Mouse (Mus musculus) heart, embryonic 13.5 days (tissue): ENCODE measurements at regions not wholly inside any gene's neighbourhood (a gene's known extent, or its start where the extent isn't known, plus 50 kb on each side); places are given as distances from the start of the nearest gene placed in this dataset.

Source experiments
- ATAC-seq: fragments of 200-750 bp; cut with Nextera tagmentation; 2 replicates; pipeline ENCODE4 v1.8.0; 2017; ENCODE audit warnings: moderate TSS enrichment; ENCODE audit not compliant: insufficient number of reproducible peaks, low FRiP score, low TSS enrichment; ENCODE audit errors: extremely low read depth
- H3K27ac ChIP-seq: fragments of 300-500 bp; sonication (generic); replicated peaks from 2 replicates; pipeline ENCODE4 v1.5.1; 2015; ENCODE audit warnings: moderate library complexity, mild to moderate bottlenecking, inconsistent platforms
- H3K27me3 ChIP-seq: fragments of 300-500 bp; sonication (generic); replicated peaks from 2 replicates; pipeline ENCODE4 v1.6.1; 2015; ENCODE audit warnings: mild to moderate bottlenecking, inconsistent platforms
- H3K36me3 ChIP-seq: fragments of 300-500 bp; sonication (generic); 2 replicates; pipeline ENCODE4 v1.6.1; 2015; ENCODE audit warnings: mild to moderate bottlenecking, inconsistent platforms
- H3K4me1 ChIP-seq: fragments of 300-500 bp; sonication (generic); 2 replicates; pipeline ENCODE4 v1.6.1; 2015; ENCODE audit warnings: inconsistent platforms
- H3K4me2 ChIP-seq: fragments of 300-500 bp; sonication (generic); 2 replicates; pipeline ENCODE4 v1.6.1; 2015; ENCODE audit warnings: inconsistent platforms, mild to moderate bottlenecking, moderate library complexity
- H3K4me3 ChIP-seq: fragments of 300-500 bp; sonication (generic); 2 replicates; pipeline ENCODE4 v1.5.1; 2015; ENCODE audit warnings: moderate library complexity, mild to moderate bottlenecking, inconsistent platforms
- H3K9ac ChIP-seq: fragments of 300-500 bp; sonication (generic); 2 replicates; pipeline ENCODE4 v1.6.1; 2015; ENCODE audit warnings: inconsistent platforms, mild to moderate bottlenecking, moderate library complexity
- H3K9me3 ChIP-seq: fragments of 300-500 bp; sonication (generic); 2 replicates; pipeline ENCODE4 v1.6.1; 2016; ENCODE audit warnings: inconsistent platforms
- WGBS: fragments of 180-500 bp; shearing (Covaris S2); methylation state at CpG from one replicate; pipeline ENCODE4 v1.1.7; 2015; ENCODE audit warnings: mixed read lengths; 5-methylcytosine and 5-hydroxymethylcytosine counted together

- WGBS = 84% methylated on average over 8 of the region's 8 CpGs
- Histone ChIP-seq H3K9ac (no peak overlapping the region), H3K4me1 (no peaks in the 10 kb centered on the region), H3K9me3 (no peaks in the 10 kb centered on the region), H3K36me3 (no peaks in the 10 kb centered on the region), H3K4me3 (no peak overlapping the region), H3K27me3 (no peaks in the 10 kb centered on the region), H3K27ac (no peak overlapping the region), H3K4me2 (no peak overlapping the region)
- ATAC-seq = no peak
Observed at GRCm38 (mm10) chr1:75778889-75779288, 232.8 kb downstream of the Slc4a3 start.

GRCm38 (mm10) chr1:75783206-75783605 is 237.1 kb downstream of the Slc4a3 start:
- Histone ChIP-seq H3K4me3 (no peak overlapping the region), H3K9ac (no peak overlapping the region), H3K27ac (no peak overlapping the region), H3K9me3 (no peaks in the 10 kb centered on the region), H3K27me3 (no peaks in the 10 kb centered on the region), H3K4me2 (no peak overlapping the region), H3K36me3 (no peaks in the 10 kb centered on the region), H3K4me1 (no peaks in the 10 kb centered on the region)
- WGBS = 75% methylated on average over 2 of the region's 2 CpGs
- no peak for ATAC-seq

DNA sequence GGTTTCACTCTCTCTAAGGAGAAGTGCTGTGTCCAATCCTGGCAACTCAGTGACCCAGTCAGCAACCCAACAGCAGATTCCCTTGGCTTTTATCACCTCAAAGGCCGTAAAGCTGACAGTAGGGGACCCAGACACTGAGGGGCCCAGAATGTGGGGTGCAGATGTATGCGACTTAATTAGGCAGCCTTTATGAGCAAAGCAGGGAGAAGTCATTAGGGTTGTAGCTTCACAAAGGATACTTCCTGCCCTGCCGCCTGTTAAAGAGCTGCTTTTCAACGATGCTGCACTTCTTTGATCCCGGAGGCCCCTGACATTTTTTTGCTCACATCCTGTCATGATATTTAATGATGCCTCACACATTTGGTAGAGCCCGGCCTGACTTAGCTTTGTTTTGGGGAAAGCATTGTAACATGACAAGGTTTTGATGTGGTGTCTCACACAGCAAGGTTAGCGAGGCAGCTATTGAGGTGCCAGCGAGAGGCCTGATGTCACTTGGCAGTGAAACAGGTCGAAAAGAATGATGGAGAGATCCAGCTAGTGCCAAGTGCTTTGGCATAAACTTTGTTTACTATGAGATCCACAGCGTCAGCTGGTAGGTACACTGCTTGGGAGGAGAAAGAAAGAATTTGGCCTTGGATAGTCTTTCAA is 240.2 kb downstream of the Slc4a3 start:
- ATAC-seq = no peak
- Histone ChIP-seq H3K36me3 (no peaks in the 10 kb centered on the region), H3K27ac (no peak overlapping the region), H3K4me3 (no peak overlapping the region), H3K9ac (no peak overlapping the region), H3K4me2 (no peak overlapping the region), H3K4me1 (no peaks in the 10 kb centered on the region), H3K27me3 (no peaks in the 10 kb centered on the region; the same call in 1 of the 2 replicates), H3K9me3 (no peaks in the 10 kb centered on the region)
- WGBS = 56% methylated on average over 10 of the region's 10 CpGs

DNA sequence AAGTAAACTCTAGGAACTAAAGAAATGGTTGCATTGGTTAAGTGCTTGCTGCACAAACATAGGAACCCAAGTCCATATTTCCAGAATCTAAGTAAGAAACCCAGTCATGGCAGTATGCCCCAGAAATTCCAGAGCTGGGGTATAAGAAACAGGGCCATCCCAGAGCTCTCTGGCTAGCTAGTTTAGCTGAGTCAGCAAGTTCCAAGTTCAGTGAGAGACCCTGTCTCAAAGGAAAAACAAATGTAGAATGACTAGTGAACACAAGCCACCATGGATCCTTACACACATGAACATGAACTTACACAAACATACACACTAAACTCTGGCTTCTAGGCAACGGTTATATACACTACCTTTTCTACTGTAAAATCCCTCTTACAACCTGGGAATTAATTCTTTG is 245.4 kb downstream of the Slc4a3 start:
- Histone ChIP-seq H3K36me3 (no peaks in the 10 kb centered on the region), H3K9me3 (peaks cover 3% of the 10 kb centered on the region; the same call in 1 of the 2 replicates), H3K27ac (no peak overlapping the region), H3K4me1 (peaks cover 6% of the 10 kb centered on the region; the same call in 1 of the 2 replicates), H3K27me3 (no peaks in the 10 kb centered on the region; the same call in 1 of the 2 replicates), H3K9ac (no peak overlapping the region), H3K4me2 (no peak overlapping the region), H3K4me3 (no peak overlapping the region)
- 68% methylated on average over 1 of the region's 1 CpGs for WGBS
- no peak for ATAC-seq

DNA sequence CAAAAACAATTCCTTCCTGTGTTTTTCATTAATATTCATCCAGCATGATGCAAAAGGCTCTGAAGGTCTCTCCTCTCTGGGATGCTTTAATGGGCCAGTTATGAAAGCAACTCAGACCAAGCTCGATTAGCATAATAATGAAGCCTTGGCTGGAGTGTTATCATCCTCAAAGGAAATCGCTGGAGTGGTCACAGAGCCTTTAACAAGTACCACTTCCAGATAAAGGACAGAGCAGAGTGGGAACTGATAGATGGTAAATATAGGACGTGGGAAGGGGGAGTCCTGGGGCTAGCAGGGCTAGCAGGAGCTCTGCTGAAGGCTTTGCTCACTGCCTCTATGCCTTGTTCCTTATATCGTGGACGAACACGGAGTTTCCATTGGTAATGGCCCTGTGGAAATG is 251.7 kb downstream of the Slc4a3 start:
- no peaks in the 10 kb centered on the region for H3K36me3 ChIP-seq
- peaks cover 25% of the 10 kb centered on the region for H3K4me1 ChIP-seq
- 25% methylated on average over 6 of the region's 6 CpGs for WGBS
- 0 out of 2 replicates have a peak, but pooled peaks cover 2% of the 10 kb centered on the region for H3K27me3 ChIP-seq
- no peak overlapping the region for H3K4me2 ChIP-seq
- H3K4me3 ChIP-seq = no peak overlapping the region
- ATAC-seq = no peak
- no peak overlapping the region for H3K9ac ChIP-seq
- H3K27ac ChIP-seq = no peak overlapping the region
- H3K9me3 ChIP-seq = peaks cover 2% of the 10 kb centered on the region; the same call in 1 of the 2 replicates

DNA sequence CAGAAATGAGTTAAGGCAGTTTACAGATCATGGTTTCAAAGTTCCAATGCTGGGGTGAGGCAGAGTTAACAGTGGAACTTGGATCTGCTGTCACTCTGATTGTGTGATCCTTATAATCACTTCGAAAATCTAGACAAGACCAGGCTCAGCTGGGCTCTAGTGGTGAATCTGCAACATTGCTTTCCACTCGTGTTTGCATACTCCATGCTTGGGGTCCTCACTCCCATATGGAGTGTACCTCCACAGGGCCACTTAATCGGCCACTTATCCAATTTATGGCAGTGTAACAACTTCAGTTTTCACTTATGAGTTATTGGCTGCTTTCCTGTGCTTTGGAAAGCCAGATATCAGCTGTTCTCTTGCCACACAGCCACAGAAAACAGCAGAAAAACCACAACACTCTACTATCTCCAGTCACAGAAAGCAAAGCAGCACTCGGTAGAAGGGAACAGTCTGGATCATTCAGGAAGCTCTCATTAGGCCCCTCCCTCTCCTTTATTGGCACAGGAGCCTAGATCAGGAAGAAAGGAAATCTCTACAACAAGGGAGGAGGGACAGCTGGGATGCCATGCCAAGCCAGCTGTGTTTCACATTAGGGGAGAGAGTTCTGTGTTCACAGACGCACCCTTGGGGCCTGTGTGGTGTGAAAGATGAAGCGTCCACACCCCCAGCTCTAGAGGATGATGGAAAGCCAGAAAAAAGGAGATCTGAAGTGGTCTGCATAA is 252.5 kb downstream of the Slc4a3 start:
- peaks cover 25% of the 10 kb centered on the region for H3K4me1 ChIP-seq
- H3K4me2 ChIP-seq = no peak overlapping the region
- no peaks in the 10 kb centered on the region for H3K9me3 ChIP-seq
- H3K4me3 ChIP-seq = no peak overlapping the region
- WGBS = 49% methylated on average over 6 of the region's 6 CpGs
- no peak overlapping the region for H3K27ac ChIP-seq
- no peak overlapping the region for H3K9ac ChIP-seq
- H3K27me3 ChIP-seq = 0 out of 2 replicates have a peak, but pooled peaks cover 2% of the 10 kb centered on the region
- ATAC-seq = no peak
- no peaks in the 10 kb centered on the region for H3K36me3 ChIP-seq

DNA sequence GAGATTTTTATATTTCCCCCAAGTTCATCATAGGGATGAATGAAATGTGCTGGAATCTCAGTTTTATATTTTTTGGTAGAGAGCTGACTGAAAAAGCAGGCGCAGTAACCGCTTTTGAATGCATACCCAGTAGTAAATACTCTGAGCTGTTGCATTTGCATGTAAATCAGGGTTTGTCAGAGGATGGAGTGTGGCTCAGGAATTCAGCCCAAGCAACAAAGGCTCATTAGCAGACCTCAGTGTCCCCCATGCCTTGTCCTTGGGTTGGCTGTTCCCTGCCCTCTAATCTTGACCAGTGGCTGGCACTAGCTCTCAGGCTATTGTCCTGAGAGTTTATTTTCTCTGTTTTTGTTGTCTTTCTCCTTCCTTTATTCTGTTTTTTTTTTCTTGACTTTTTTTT is 258.4 kb downstream of the Slc4a3 start:
- H3K4me2 ChIP-seq = no peak overlapping the region
- H3K27me3 ChIP-seq = no peaks in the 10 kb centered on the region
- H3K27ac ChIP-seq = no peak overlapping the region
- no peak overlapping the region for H3K4me3 ChIP-seq
- 0 out of 2 replicates have a peak, but pooled peaks cover 3% of the 10 kb centered on the region for H3K4me1 ChIP-seq
- 43% methylated on average over 2 of the region's 2 CpGs for WGBS
- H3K36me3 ChIP-seq = no peaks in the 10 kb centered on the region
- ATAC-seq = no peak
- no peaks in the 10 kb centered on the region for H3K9me3 ChIP-seq
- H3K9ac ChIP-seq = no peak overlapping the region

GRCm38 (mm10) chr1:75812471-75812870 is 266.4 kb downstream of the Slc4a3 start:
- no peaks in the 10 kb centered on the region for H3K9me3 ChIP-seq
- 86% methylated on average over 3 of the region's 3 CpGs for WGBS
- ATAC-seq = no peak

GRCm38 (mm10) chr1:75826202-75826601 is 280.1 kb downstream of the Slc4a3 start:
- H3K9me3 ChIP-seq = no peaks in the 10 kb centered on the region
- WGBS = 72% methylated on average over 5 of the region's 5 CpGs
- H3K9ac ChIP-seq = no peak overlapping the region
- no peaks in the 10 kb centered on the region for H3K36me3 ChIP-seq
- no peak for ATAC-seq
- no peak overlapping the region for H3K4me2 ChIP-seq
- no peak overlapping the region for H3K4me3 ChIP-seq
- H3K27me3 ChIP-seq = no peaks in the 10 kb centered on the region
- no peaks in the 10 kb centered on the region for H3K4me1 ChIP-seq
- no peak overlapping the region for H3K27ac ChIP-seq

More at GRCm38 (mm10) chr1:75812471-75812870, 266.4 kb downstream of the Slc4a3 start:
- 0 out of 2 replicates have a peak, but pooled peaks cover 3% of the 10 kb centered on the region for H3K27me3 ChIP-seq
- H3K9ac ChIP-seq = no peak overlapping the region
- no peak overlapping the region for H3K4me2 ChIP-seq
- no peak overlapping the region for H3K27ac ChIP-seq
- H3K4me1 ChIP-seq = no peaks in the 10 kb centered on the region
- no peaks in the 10 kb centered on the region for H3K36me3 ChIP-seq
- H3K4me3 ChIP-seq = no peak overlapping the region

DNA sequence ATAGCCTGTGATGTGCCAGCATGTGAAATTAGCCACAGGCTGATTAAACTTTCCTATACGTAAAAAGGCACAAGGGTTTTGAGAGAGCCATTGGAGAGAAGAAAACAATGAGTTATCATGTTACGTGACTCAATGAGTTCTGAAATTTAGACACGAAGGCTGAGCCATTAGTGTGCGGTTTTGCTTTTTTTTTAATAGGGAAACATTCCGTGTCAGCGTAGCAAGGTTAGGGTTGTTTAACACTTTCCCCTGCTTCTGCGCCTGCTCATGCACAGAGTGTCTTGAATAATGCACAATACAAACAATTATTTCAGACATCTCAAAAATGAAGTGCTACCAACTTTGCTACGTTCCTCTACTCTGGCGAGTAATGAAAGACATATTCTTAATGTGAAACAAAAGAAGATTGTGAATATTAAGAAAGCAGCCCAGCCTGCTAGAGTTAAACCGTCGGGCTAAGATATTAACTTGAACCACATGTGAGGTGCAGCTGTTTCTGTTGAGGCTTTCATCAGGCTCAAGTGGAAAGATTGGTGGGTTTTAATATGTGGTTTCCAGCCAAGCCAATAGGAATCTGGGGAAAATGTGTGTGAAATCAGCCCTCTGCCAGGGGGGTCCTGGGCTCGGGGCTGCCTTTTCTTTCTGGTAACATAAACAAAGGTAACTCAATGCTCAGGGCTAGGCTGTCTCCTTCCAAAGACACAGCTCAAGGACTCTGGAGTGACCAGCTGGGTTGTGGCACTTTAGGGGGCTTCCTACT is 287.2 kb downstream of the Slc4a3 start:
- no peak overlapping the region for H3K9ac ChIP-seq
- H3K27ac ChIP-seq = no peak overlapping the region
- H3K4me1 ChIP-seq = no peaks in the 10 kb centered on the region
- no peaks in the 10 kb centered on the region for H3K9me3 ChIP-seq
- H3K4me3 ChIP-seq = no peak overlapping the region
- ATAC-seq = no peak
- WGBS = 59% methylated on average over 12 of the region's 12 CpGs
- no peaks in the 10 kb centered on the region for H3K36me3 ChIP-seq
- 0 out of 2 replicates have a peak overlapping the region, but pooled peaks have one; percentile 31 for H3K4me2 ChIP-seq
- no peaks in the 10 kb centered on the region for H3K27me3 ChIP-seq

DNA sequence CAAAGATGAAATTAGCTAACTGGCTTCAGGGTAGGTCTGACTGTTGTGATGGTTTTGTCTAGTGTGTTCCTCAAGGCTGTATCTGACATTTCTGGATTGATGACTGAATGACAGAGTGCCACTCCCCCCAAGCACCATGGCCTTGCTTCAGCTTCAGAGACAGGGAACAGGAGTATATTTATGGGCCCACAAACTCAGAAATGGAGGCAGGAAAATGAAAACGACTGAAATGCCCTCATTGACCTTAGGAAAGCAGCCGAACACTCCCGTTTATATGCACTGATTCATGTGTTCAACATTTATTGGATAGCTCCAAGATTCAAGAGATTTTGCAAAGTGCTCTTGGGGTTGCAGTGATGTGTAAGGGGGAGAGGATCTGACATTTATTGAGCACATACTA is 288.3 kb downstream of the Slc4a3 start:
- H3K9me3 ChIP-seq = no peaks in the 10 kb centered on the region
- no peak for ATAC-seq
- H3K9ac ChIP-seq = no peak overlapping the region
- no peak overlapping the region for H3K4me2 ChIP-seq
- H3K36me3 ChIP-seq = no peaks in the 10 kb centered on the region
- H3K4me1 ChIP-seq = no peaks in the 10 kb centered on the region
- no peak overlapping the region for H3K4me3 ChIP-seq
- no peaks in the 10 kb centered on the region for H3K27me3 ChIP-seq
- H3K27ac ChIP-seq = no peak overlapping the region
- 73% methylated on average over 3 of the region's 3 CpGs for WGBS
